Mouse (Mus musculus) midbrain, embryonic 16.5 days (tissue): ENCODE measurements at regions not wholly inside any gene's neighbourhood (a gene's known extent, or its start where the extent isn't known, plus 50 kb on each side); places are given as distances from the start of the nearest gene placed in this dataset.

Source experiments
- ATAC-seq: fragments of 200-750 bp; cut with Nextera tagmentation; 2 replicates; pipeline ENCODE4 v1.8.0; 2017; ENCODE audit warnings: moderate TSS enrichment
- H3K27ac ChIP-seq: fragments of 300-500 bp; sonication (generic); 2 replicates; pipeline ENCODE4 v1.5.1; 2014; ENCODE audit warnings: mild to moderate bottlenecking, low read length, mixed read lengths
- H3K27me3 ChIP-seq: fragments of 300-500 bp; sonication (generic); 2 replicates; pipeline ENCODE4 v1.6.1; 2014; ENCODE audit warnings: low read depth, low read length, mixed read lengths; ENCODE audit not compliant: control insufficient read depth, insufficient read depth
- H3K36me3 ChIP-seq: fragments of 300-500 bp; sonication (generic); 2 replicates; pipeline ENCODE4 v1.6.1; 2014; ENCODE audit warnings: mild to moderate bottlenecking, low read length, moderate library complexity, mixed read lengths; ENCODE audit not compliant: control insufficient read depth, insufficient read depth
- H3K4me1 ChIP-seq: fragments of 300-500 bp; sonication (generic); 2 replicates; pipeline ENCODE4 v1.6.1; 2014; ENCODE audit warnings: mild to moderate bottlenecking, low read length, mixed read lengths; ENCODE audit not compliant: control insufficient read depth, insufficient read depth
- H3K4me2 ChIP-seq: fragments of 300-500 bp; sonication (generic); 2 replicates; pipeline ENCODE4 v1.6.1; 2014; ENCODE audit warnings: mild to moderate bottlenecking, low read length, mixed read lengths
- H3K4me3 ChIP-seq: fragments of 300-500 bp; sonication (generic); 2 replicates; pipeline ENCODE4 v1.5.1; 2014; ENCODE audit warnings: low read depth, mild to moderate bottlenecking, low read length, moderate library complexity, mixed read lengths
- H3K9ac ChIP-seq: fragments of 300-500 bp; sonication (generic); 2 replicates; pipeline ENCODE4 v1.6.1; 2014; ENCODE audit warnings: low read depth, low read length, mixed read lengths
- H3K9me3 ChIP-seq: fragments of 300-500 bp; sonication (generic); replicated peaks from 2 replicates; pipeline ENCODE4 v1.6.1; 2014; ENCODE audit warnings: mild to moderate bottlenecking, low read length, mixed read lengths; ENCODE audit not compliant: control insufficient read depth, poor library complexity, severe bottlenecking
- WGBS: fragments of 180-500 bp; shearing (Covaris S2); extraction: QIAGEN DNeasy Blood & Tissue Kit; methylation state at CpG from one replicate; pipeline ENCODE4 v1.1.7; 2014; 5-methylcytosine and 5-hydroxymethylcytosine counted together

- Histone ChIP-seq H3K4me2 (no peak overlapping the region), H3K4me1 (no peaks in the 10 kb centered on the region), H3K27me3 (no peaks in the 10 kb centered on the region), H3K27ac (no peak overlapping the region), H3K9me3 (no peaks in the 10 kb centered on the region), H3K9ac (no peak overlapping the region), H3K4me3 (no peak overlapping the region), H3K36me3 (no peaks in the 10 kb centered on the region)
- no peak for ATAC-seq
- WGBS = 78% methylated on average over 4 of the region's 4 CpGs
These were observed 100.2 kb upstream of the Zbtb40 start for GRCm38 (mm10) chr4:137148756-137149155.

GRCm38 (mm10) chr4:137147795-137148194, 99.2 kb upstream of the Zbtb40 start:
- Histone ChIP-seq H3K36me3 (no peaks in the 10 kb centered on the region), H3K4me2 (no peak overlapping the region), H3K9ac (no peak overlapping the region), H3K4me3 (no peak overlapping the region), H3K9me3 (no peaks in the 10 kb centered on the region), H3K27ac (no peak overlapping the region), H3K27me3 (no peaks in the 10 kb centered on the region), H3K4me1 (no peaks in the 10 kb centered on the region)
- no peak for ATAC-seq
- WGBS = 79% methylated on average over 13 of the region's 13 CpGs

GRCm38 (mm10) chr4:137146326-137146725, 97.7 kb upstream of the Zbtb40 start:
- H3K4me1 ChIP-seq = no peaks in the 10 kb centered on the region
- no peaks in the 10 kb centered on the region for H3K27me3 ChIP-seq
- ATAC-seq = no peak
- H3K36me3 ChIP-seq = no peaks in the 10 kb centered on the region
- H3K9me3 ChIP-seq = no peaks in the 10 kb centered on the region
- no peak overlapping the region for H3K27ac ChIP-seq
- no peak overlapping the region for H3K9ac ChIP-seq
- H3K4me3 ChIP-seq = no peak overlapping the region
- H3K4me2 ChIP-seq = no peak overlapping the region
- 71% methylated on average over 3 of the region's 3 CpGs for WGBS

- H3K27ac ChIP-seq = no peak overlapping the region
- H3K4me1 ChIP-seq = no peaks in the 10 kb centered on the region
- ATAC-seq = 0 out of 2 replicates have a peak, but pooled peaks have one; percentile 39
- H3K4me2 ChIP-seq = no peak overlapping the region
- no peaks in the 10 kb centered on the region for H3K27me3 ChIP-seq
- WGBS = 22% methylated on average over 9 of the region's 9 CpGs
- H3K36me3 ChIP-seq = no peaks in the 10 kb centered on the region
- no peak overlapping the region for H3K9ac ChIP-seq
- H3K9me3 ChIP-seq = no peaks in the 10 kb centered on the region
- no peak overlapping the region for H3K4me3 ChIP-seq
These were observed 93.7 kb upstream of the Zbtb40 start for GRCm38 (mm10) chr4:137142316-137142715.

GRCm38 (mm10) chr4:137139051-137139705, 90.6 kb upstream of the Zbtb40 start:
- H3K4me1 ChIP-seq = 0 out of 2 replicates have a peak, but pooled peaks cover 2% of the 10 kb centered on the region
- H3K27me3 ChIP-seq = no peaks in the 10 kb centered on the region
- no peak overlapping the region for H3K27ac ChIP-seq
- no peak for ATAC-seq
- no peaks in the 10 kb centered on the region for H3K36me3 ChIP-seq
- no peak overlapping the region for H3K4me3 ChIP-seq
- no peak overlapping the region for H3K9ac ChIP-seq
- H3K4me2 ChIP-seq = no peak overlapping the region
- no peaks in the 10 kb centered on the region for H3K9me3 ChIP-seq
- 80% methylated on average over 17 of the region's 17 CpGs for WGBS

- 84% methylated on average over 6 of the region's 6 CpGs for WGBS
- Histone ChIP-seq H3K9ac (no peak overlapping the region), H3K27me3 (no peaks in the 10 kb centered on the region), H3K9me3 (no peaks in the 10 kb centered on the region), H3K4me1 (0 out of 2 replicates have a peak, but pooled peaks cover 2% of the 10 kb centered on the region), H3K4me3 (no peak overlapping the region), H3K27ac (no peak overlapping the region), H3K36me3 (no peaks in the 10 kb centered on the region), H3K4me2 (no peak overlapping the region)
- ATAC-seq = no peak
These were observed 89.5 kb upstream of the Zbtb40 start for GRCm38 (mm10) chr4:137138127-137138526.

GRCm38 (mm10) chr4:137136313-137136712, 87.7 kb upstream of the Zbtb40 start:
- Histone ChIP-seq H3K27me3 (no peaks in the 10 kb centered on the region), H3K36me3 (no peaks in the 10 kb centered on the region), H3K27ac (no peak overlapping the region), H3K4me1 (0 out of 2 replicates have a peak, but pooled peaks cover 2% of the 10 kb centered on the region), H3K9me3 (no peaks in the 10 kb centered on the region), H3K4me2 (no peak overlapping the region), H3K9ac (no peak overlapping the region), H3K4me3 (no peak overlapping the region)
- no peak for ATAC-seq
- WGBS = 80% methylated on average over 4 of the region's 4 CpGs

GRCm38 (mm10) chr4:137135792-137136191, 87.2 kb upstream of the Zbtb40 start:
- H3K9ac ChIP-seq = no peak overlapping the region
- 0 out of 2 replicates have a peak, but pooled peaks cover 2% of the 10 kb centered on the region for H3K4me1 ChIP-seq
- H3K4me2 ChIP-seq = no peak overlapping the region
- no peak for ATAC-seq
- H3K36me3 ChIP-seq = no peaks in the 10 kb centered on the region
- H3K9me3 ChIP-seq = no peaks in the 10 kb centered on the region
- no peaks in the 10 kb centered on the region for H3K27me3 ChIP-seq
- no peak overlapping the region for H3K27ac ChIP-seq
- H3K4me3 ChIP-seq = no peak overlapping the region
- 62% methylated on average over 8 of the region's 8 CpGs for WGBS

- 44% methylated on average over 5 of the region's 5 CpGs for WGBS
- 0 out of 2 replicates have a peak, but pooled peaks cover 2% of the 10 kb centered on the region for H3K4me1 ChIP-seq
- no peak for ATAC-seq
- no peak overlapping the region for H3K27ac ChIP-seq
- no peaks in the 10 kb centered on the region for H3K36me3 ChIP-seq
- H3K27me3 ChIP-seq = no peaks in the 10 kb centered on the region
- no peak overlapping the region for H3K4me2 ChIP-seq
- H3K4me3 ChIP-seq = no peak overlapping the region
- H3K9ac ChIP-seq = no peak overlapping the region
- no peaks in the 10 kb centered on the region for H3K9me3 ChIP-seq
These were observed 86.0 kb upstream of the Zbtb40 start for GRCm38 (mm10) chr4:137134553-137134952.
